Mouse (Mus musculus) erythroblast, embryonic 14.5 days (primary cell): ENCODE measurements around the gene Btn2a2. TPM values are rescaled to one million over a fixed set of nuclear protein-coding genes. Genes with fewer than 3 reads are reported as not detected.

Source experiments
- H3K27me3 ChIP-seq: 2 replicates; pipeline ENCODE4 v1.6.1; 2012; ENCODE audit warnings: inconsistent platforms; ENCODE audit not compliant: control insufficient read depth
- H3K36me3 ChIP-seq: 2 replicates; pipeline ENCODE4 v1.6.1; 2012; ENCODE audit warnings: mild to moderate bottlenecking, inconsistent platforms; ENCODE audit not compliant: control insufficient read depth
- H3K4me1 ChIP-seq: 2 replicates; pipeline ENCODE4 v1.6.1; 2012; ENCODE audit warnings: inconsistent platforms; ENCODE audit not compliant: control insufficient read depth
- H3K4me3 ChIP-seq: replicated peaks from 2 replicates; pipeline ENCODE3; 2012; ENCODE audit warnings: moderate library complexity, mild to moderate bottlenecking, inconsistent platforms
- H3K9me3 ChIP-seq: 2 replicates; pipeline ENCODE4 v1.6.1; 2012; ENCODE audit warnings: low read length, inconsistent platforms, mixed read lengths; ENCODE audit not compliant: control insufficient read depth
- GATA1 ChIP-seq: IDR thresholded peaks from 2 replicates; pipeline ENCODE4 v1.6.1; 2012; ENCODE audit warnings: low read length, inconsistent platforms, mixed read lengths
- TAL1 ChIP-seq: IDR thresholded peaks from 3 replicates; pipeline ENCODE4 v1.6.1; 2012; ENCODE audit warnings: low read length, inconsistent platforms, mixed read lengths
- polyA plus RNA-seq: library from polyadenylated mRNA; stranded (reverse); fragments of >175 nt; gene quantifications from 2 replicates; pipeline ENCODE4 v1.2.3, GENCODE M21; 2012

Gene Btn2a2
- polyA plus RNA-seq, 1 experiment: not detected

GRCm38 (mm10) chr13:23445561-23446320, 42.9 kb downstream of the Btn2a2 start:
- H3K36me3 ChIP-seq: no peaks in the 10 kb centered on the region
- H3K4me3 ChIP-seq: peak overlapping the region; percentile 94
- peaks cover 70% of the 10 kb centered on the region for H3K4me1 ChIP-seq
- H3K9me3 ChIP-seq: no peaks in the 10 kb centered on the region
- TF ChIP-seq TAL1 (no peak), GATA1 (no peak)
- H3K27me3 ChIP-seq: no peaks in the 10 kb centered on the region

DNA sequence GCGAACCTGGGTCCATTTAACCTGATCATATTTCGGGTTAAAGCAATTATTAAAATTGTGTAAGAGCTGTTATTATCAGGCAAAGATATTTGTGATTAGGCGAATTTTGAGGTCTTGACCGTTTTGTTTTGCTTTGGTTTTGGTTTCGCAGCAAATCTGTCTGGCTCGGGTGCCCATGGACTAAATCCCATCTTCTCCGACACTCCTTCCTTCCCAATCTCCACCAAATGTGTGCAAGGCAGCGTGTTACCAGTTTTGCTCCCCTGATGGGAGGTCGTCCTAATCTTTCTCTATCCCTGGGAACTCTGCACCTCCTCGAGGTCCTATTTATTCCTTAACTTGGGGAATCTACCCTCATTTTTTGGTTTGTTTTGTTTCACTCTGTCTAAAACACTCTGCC, 43.5 kb downstream of the Btn2a2 start:
- TF ChIP-seq GATA1 (no peak), TAL1 (no peak)
- Histone ChIP-seq H3K4me1 (peaks cover 65% of the 10 kb centered on the region), H3K36me3 (no peaks in the 10 kb centered on the region), H3K27me3 (no peaks in the 10 kb centered on the region), H3K9me3 (no peaks in the 10 kb centered on the region), H3K4me3 (peak overlapping the region; percentile 94)

DNA sequence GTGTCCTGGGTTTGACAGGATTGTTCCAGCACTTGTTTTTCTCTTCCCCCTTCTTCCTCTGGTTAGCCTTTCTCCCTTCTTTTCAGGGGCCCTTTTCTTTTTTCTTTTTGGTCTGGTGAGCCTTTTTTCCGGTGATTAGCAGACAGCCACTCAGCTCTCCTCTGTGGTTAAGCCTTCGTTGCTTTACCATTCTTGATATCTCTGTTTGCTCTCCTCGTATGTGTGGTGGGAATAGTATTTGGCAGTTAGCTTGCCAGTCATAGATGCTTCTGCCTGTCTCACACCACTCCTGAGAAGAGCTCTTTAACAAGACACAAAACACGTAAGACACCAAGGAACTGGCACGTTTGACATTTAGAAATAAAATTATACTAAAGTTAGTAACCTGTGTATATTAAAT, 44.2 kb downstream of the Btn2a2 start:
- no peaks in the 10 kb centered on the region for H3K27me3 ChIP-seq
- H3K4me3 ChIP-seq: peak overlapping the region; percentile 94
- peaks cover 69% of the 10 kb centered on the region for H3K4me1 ChIP-seq
- H3K36me3 ChIP-seq: no peaks in the 10 kb centered on the region
- no peaks in the 10 kb centered on the region for H3K9me3 ChIP-seq
- no peak for TF ChIP-seq GATA1
- no peak for TF ChIP-seq TAL1

DNA sequence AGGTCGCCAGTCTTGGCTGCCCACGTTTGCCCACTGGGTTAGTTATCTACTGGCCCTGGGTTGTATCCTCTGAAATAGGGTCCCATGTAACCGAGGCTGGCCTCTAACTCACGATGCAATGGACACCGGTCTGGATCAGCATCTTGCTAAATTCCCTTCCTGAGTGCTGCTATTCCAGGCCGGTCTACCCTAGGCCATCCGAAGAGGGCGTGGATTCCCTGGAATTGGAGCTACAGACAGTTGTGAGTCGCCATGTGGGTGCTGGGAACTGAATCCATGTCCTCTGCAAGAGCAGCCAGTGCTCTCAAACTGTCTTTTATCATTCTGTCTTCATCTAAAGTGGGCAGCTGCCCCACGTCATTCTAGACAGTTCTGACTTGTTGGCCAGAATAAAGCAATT, 48.8 kb downstream of the Btn2a2 start:
- Histone ChIP-seq H3K36me3 (no peaks in the 10 kb centered on the region), H3K27me3 (no peaks in the 10 kb centered on the region), H3K4me3 (no peak overlapping the region), H3K9me3 (no peaks in the 10 kb centered on the region), H3K4me1 (peaks cover 67% of the 10 kb centered on the region)
- TF ChIP-seq TAL1 (no peak), GATA1 (no peak)

- Histone ChIP-seq H3K4me3 (peak overlapping the region; percentile 78), H3K4me1 (peaks cover 66% of the 10 kb centered on the region), H3K9me3 (no peaks in the 10 kb centered on the region), H3K36me3 (no peaks in the 10 kb centered on the region), H3K27me3 (no peaks in the 10 kb centered on the region)
- TF ChIP-seq TAL1 (no peak), GATA1 (no peak)
Measured at GRCm38 (mm10) chr13:23438521-23438920, 50.1 kb downstream of the Btn2a2 start.

- H3K4me3 ChIP-seq: peak overlapping the region; percentile 78
- no peaks in the 10 kb centered on the region for H3K27me3 ChIP-seq
- peaks cover 65% of the 10 kb centered on the region for H3K4me1 ChIP-seq
- no peak for TF ChIP-seq TAL1
- no peak for TF ChIP-seq GATA1
- no peaks in the 10 kb centered on the region for H3K9me3 ChIP-seq
- no peaks in the 10 kb centered on the region for H3K36me3 ChIP-seq
Measured at GRCm38 (mm10) chr13:23437908-23438307, 50.7 kb downstream of the Btn2a2 start.

GRCm38 (mm10) chr13:23436861-23437822, 51.5 kb downstream of the Btn2a2 start:
- H3K4me1 ChIP-seq: peaks cover 69% of the 10 kb centered on the region
- H3K9me3 ChIP-seq: no peaks in the 10 kb centered on the region
- TF ChIP-seq GATA1 (no peak), TAL1 (no peak)
- peak overlapping the region; percentile 78 for H3K4me3 ChIP-seq
- no peaks in the 10 kb centered on the region for H3K36me3 ChIP-seq
- no peaks in the 10 kb centered on the region for H3K27me3 ChIP-seq

DNA sequence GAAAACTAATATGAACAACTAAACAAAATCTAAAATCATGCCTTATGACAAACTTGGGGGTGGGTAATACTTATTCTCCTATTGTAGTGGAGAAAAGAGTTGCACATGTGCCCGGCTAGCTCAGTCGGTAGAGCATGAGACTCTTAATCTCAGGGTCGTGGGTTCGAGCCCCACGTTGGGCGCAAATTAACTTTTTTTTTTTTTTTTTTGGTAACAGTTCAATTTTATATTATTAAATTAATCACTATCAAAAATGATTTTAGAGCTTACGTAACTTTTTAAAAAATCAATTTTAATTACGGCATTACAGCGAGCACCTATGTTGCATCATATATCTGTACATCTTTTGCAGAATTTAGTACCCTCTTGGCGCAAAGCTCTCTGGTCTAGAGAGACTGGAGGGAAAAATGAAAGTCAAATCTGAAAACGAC, 52.4 kb downstream of the Btn2a2 start:
- Histone ChIP-seq H3K4me1 (peaks cover 74% of the 10 kb centered on the region), H3K4me3 (peak overlapping the region; percentile 78), H3K9me3 (no peaks in the 10 kb centered on the region), H3K36me3 (no peaks in the 10 kb centered on the region), H3K27me3 (no peaks in the 10 kb centered on the region)
- TF ChIP-seq GATA1: no peak
- no peak for TF ChIP-seq TAL1

GRCm38 (mm10) chr13:23435676-23436075, 53.0 kb downstream of the Btn2a2 start:
- H3K36me3 ChIP-seq: no peaks in the 10 kb centered on the region
- H3K27me3 ChIP-seq: no peaks in the 10 kb centered on the region
- H3K4me3 ChIP-seq: peak overlapping the region; percentile 78
- no peaks in the 10 kb centered on the region for H3K9me3 ChIP-seq
- peaks cover 74% of the 10 kb centered on the region for H3K4me1 ChIP-seq
- TF ChIP-seq GATA1 (no peak), TAL1 (no peak)
